Mouse (Mus musculus): ENCODE data around the gene Tbc1d2. TPM values are rescaled to one million over a fixed set of nuclear protein-coding genes. Genes with fewer than 3 reads are reported as not detected.
"Not testable (repeated sequence)": the region's sequence is repeated elsewhere in the genome, so short reads cannot be mapped to it uniquely, and the experiment has no call there.

Gene Tbc1d2
- total RNA-seq, 2 experiments from 2014 or later, result 1.1 TPM

DNA sequence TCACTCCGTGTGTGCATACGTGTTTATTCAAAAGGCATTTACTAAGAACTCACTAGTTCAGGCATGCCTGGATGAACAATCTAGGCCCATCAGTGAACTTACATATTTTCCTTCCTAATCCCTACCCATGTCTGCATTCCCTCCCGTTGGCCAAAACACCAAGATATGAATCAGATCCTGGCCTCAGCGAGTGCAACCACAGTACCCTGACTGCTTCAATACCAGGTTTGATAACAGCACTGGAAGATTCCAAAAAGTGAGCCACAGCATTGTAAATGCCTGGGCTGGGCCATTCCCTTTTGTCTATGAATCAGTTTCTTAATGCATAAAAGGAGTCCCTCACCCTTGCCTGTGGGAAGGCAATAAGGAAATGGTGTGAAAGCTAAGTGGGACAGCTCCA is 848 bp downstream of the Tbc1d2 start:
- DNase-seq, result no peak
- intact Hi-C loops (cut with DNase I; ENCODE audit: low total_unique reads), result no loop called here

DNA sequence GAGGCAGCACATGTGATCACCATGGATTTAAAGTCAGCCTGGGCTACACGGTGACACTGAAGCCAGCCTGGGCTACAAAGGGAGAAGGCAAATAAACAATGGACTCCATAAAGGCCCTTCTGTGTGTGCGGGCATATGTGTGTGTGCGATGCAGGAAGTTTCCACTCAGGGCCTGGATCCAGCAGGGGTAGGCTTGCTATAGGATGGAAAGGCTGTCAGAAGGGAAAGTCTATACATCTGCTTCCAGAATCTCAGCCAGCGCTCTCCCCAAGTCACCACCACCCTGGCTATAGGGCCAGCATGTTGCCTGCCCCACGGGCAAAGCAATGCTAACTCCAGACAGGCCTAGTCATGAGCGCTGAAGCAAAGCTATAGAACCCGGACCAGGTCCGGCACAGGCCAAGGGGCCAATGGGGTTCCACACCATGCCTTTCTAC is 6.3 kb downstream of the Tbc1d2 start:
- intact Hi-C loops (cut with DNase I; ENCODE audit: low total_unique reads), result no loop called here
- no peak for DNase-seq

DNA sequence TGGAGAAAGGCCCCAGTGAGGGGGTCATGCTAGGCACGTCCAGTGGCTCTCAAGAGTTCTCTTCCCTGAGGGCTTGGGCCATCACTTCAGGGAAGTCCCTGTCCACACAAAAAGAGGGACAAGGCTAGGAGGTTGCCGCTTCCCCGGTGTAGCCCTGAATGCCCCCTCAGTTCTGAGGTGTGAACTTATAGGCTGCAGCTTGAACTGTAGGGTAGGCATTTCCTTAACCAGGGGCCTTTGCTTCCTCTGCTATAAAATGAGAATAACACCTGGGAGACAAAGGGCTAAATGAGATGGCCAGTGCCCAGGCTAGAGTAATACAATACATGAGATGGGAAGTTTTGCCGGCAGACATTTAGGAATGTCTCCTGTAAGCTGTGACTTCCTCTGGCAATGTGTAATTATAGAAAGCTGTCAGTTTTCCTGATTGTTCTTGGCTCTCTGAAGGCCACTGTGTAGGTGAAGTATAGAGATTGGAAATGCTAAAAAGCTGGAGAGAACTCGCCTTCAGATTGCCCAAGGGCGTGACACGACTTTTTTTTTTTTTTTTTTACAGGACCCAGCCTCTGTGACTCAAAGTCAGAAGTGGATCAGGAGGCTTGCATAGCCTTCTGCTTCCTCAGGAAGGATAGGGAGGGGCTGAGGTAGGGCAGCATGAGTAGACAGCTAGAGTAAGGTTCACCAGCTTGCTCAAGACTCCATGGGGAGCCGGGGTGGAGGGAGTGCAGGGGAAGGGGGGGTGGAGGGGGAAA is 6.9 kb downstream of the Tbc1d2 start:
- no peak for DNase-seq

DNA sequence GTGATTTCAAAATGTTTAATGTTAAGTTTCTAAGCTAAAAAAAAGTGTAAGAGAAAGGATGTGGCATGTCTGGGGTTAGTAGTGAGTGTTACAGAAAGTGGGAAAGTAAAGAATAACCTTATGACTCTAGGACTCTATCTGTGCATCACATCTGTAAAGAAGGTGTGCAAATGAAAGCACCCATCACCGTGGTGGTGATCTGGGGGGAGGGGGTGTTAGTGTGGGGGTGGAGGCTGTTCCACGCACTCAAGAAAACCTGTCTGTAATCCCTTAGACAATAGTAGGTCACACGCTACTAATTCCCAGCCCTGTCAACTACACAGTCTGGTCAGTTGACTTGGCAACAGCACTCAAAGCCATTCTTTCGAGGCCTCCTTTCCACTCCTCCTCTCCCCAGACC is 8.7 kb downstream of the Tbc1d2 start:
- intact Hi-C loops (cut with DNase I; ENCODE audit: low total_unique reads), result no loop called here
- DNase-seq, result no peak

More for the DNA sequence above, 6.9 kb downstream of the Tbc1d2 start:
- intact Hi-C loops (cut with DNase I; ENCODE audit: low total_unique reads), result no loop called here

DNA sequence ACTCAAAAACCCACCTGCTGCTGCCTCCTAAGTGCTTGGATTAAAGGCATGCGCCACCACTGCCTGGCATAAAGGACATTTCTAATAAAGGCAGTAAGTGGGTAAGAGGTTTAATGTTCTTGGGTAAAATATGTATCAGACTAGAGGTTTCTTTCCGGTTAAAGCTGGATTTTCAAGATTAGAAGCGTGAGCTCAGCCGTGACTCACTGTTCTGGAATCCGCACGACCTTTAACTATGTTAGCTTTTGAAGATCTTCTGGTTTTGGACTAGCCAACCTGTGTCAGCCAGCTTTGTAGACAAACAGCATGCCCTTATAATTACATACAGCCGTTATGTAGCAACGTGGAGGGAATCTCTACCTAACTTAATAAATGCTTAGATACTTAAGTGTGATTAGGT is 10.1 kb downstream of the Tbc1d2 start:
- DNase-seq, result no peak
- intact Hi-C loops (cut with DNase I; ENCODE audit: low total_unique reads), result no loop called here

DNA sequence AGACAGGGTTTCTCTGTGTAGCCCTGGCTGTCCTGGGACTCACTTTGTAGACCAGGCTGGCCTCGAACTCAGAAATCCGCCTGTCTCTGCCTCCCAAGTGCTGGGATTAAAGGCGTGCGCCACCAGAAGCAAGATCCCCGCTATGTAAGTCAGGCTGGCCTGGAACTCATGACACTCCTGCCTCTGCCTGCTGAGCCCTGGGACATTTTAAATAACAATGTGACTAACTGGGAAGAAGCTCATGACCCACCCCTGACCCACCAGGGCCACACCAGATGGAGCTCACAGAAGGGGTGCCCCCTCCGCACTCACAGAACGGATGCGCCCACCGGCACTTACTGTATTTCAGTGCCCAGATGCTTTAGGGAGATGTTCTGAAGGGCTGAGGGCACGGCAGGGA is 12.8 kb downstream of the Tbc1d2 start:
- intact Hi-C loops (cut with DNase I; ENCODE audit: low total_unique reads); DNase-seq: not testable (repeated sequence)

DNA sequence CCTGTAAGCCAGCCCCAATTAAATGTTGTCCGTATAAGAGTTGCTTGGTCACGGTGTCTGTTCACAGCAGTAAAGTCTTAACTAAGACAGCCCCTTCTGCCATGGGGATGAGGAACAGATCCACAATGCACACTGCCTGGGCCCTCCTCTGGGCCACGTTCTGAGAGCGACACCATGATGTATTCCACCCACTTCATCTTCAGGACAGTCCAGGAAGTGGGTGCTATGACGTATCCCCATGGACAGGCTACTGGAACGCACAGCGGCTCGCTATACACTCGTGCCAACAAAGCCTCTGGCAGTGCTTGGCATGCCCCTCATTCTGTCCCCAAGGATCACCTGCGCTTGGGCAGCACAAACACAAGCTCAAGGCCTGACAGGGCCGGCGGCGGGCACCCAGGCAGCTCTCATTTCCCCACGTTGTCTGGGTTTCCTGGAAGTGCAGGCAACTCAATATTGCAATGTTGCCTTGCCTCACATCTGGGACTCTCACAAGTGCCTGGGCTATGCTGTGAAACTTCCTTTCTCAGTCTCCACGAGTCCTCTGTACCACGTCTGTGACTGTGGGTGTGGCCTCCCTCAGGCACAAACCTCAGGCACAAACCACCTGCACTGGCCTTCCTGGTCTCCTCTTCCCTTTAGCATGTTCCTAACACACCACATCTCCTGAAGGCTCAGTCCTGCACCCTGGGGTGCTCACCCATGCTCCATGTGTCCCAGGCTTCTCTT is 14.1 kb downstream of the Tbc1d2 start:
- intact Hi-C loops (cut with DNase I; ENCODE audit: low total_unique reads), result no loop called here
- no peak for DNase-seq

DNA sequence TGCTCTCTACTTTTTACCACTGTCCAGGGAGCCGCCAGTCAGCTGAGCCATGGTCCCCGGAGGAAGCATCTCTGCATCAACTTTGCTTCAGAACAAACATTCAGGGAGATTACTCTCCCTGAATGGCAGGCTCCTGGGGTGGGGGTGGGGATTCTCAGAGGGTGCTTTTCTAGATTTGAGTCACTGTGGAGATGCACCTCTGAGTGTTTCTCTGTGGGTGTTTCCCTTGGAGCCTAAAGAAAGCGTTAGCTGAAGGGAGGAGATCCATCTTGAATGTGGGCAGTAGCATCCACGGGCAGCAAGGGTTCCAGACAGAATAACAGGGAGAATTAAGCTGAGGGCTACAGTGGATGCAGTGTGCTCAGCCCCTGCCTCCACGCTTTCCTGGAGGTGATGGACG is 15.1 kb downstream of the Tbc1d2 start:
- DNase-seq, result no peak
- intact Hi-C loops (cut with DNase I; ENCODE audit: low total_unique reads), result no loop called here

DNA sequence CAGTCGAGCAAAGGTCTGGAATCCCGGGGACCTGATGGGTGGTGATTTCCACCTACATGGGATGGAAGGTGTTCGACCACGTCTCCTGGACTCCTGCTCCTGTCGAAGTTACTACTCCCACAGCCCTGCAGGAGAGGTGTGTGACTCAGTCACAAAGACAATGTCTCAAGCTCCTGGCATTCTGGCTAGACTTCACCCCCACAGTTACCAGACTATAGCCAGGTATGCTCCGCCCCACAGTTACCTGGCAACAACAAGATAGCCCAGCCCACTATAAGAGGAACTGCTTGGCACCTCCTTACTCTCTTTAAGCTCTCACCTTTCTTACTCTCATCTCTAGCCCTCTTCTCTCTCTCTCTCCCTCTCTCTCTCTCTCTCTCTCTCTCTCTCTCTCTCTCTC is 16.4 kb downstream of the Tbc1d2 start:
- intact Hi-C loops (cut with DNase I; ENCODE audit: low total_unique reads), result not testable (repeated sequence)

DNA sequence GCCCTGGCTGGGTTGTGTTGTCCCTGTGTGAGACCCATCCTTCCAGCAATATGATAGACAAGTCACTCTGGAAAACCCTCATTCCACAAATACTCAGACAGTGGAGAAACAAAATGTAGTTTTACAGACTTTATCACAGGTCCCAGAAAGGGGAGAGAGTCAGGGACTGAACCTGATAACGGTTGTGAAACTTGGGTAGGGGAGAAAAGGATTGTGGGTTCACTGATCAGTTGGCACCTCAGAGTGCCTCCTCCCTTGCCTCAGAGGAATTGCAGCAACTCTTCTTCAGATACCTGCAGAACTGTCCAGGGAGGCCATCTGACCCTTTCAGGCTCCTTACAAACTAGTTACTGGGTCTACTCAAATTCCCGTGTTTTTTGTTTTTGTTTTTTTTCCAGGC is 17.5 kb downstream of the Tbc1d2 start:
- intact Hi-C loops (cut with DNase I; ENCODE audit: low total_unique reads), result no loop called here

More for the DNA sequence above, 16.4 kb downstream of the Tbc1d2 start:
- not testable (repeated sequence) for DNase-seq

DNA sequence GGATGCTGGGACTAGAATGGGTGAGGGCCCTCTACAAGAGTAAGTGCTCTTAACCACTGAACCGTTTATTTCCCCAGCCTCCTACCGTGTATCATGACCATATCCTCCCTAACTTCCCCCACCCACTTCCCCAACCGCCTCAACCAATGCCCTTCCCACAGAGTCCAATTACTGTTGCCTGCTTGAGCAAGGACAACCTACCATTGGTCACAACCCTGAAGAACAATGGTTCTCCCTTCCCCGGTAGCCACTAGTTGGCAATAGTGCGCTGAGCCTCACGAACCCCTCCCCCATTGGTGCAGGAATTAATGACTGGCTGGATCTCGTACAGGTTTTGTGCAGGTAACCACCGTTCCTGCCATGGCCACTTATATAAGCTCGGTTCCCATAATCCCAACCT is 19.6 kb downstream of the Tbc1d2 start:
- intact Hi-C loops (cut with DNase I; ENCODE audit: low total_unique reads), result no loop called here
- DNase-seq, result no peak

More for the DNA sequence above, 17.5 kb downstream of the Tbc1d2 start:
- no peak for DNase-seq

DNA sequence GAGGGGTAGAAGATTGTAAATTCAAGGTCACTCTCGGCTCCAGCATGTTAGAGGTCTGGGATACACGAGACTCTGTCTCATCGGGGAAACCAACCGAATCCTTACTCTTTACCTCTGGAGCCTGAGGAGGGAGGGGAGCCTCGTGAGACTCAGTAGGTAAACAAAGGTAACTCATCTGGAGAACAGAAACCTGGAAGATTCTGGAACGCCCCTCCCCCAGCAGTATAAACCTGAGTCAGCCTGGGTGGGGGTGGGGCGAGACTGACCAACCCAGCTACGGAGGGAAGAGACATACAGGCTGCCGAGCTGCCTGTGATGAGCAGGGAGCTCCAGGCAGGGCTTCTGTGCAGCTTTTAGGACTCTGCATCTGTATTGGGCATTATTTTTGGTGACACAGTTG is 21.1 kb downstream of the Tbc1d2 start:
- DNase-seq, result no peak
- intact Hi-C loops (cut with DNase I; ENCODE audit: low total_unique reads), result no loop called here

DNA sequence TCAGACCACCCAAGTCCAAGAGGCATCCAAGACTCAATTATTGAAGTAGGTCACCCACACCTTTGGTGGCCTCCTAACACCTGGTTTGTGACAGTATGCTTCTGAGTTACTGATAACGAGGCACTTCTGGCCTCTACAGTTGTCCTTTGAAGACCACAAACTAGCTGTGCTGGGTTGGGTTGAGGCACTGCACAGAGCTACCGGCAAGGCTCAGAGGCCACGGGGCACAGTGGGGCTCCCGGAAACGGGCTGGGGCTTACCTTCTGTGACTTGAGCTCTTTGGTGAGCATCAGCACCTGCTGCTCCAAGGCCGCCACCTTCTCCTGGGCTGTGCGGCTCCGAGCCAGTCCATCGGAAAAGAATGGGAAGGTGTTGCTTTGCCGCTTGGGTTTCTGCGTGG is 21.9 kb downstream of the Tbc1d2 start:
- intact Hi-C loops (cut with DNase I; ENCODE audit: low total_unique reads), result no loop called here
- DNase-seq, result no peak

DNA sequence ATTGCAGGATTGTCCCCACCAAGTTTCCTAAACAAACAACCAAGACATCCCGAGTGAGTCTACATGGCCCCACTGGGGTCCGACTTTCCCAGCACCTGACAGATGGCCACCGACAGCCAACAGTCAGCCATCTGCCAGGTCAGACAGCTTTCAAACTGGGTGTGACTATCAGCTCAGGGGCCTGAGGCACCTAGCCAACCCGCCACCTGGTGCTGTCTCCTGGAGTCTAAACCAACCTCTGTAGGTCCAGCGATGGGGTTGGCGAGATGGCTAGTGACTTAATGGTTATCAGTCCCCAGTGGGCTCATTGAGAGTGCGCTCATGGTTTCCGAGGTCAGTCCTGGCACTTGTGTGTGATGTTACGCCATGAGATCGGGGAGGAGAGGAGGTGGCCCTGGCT is 24.9 kb downstream of the Tbc1d2 start:
- intact Hi-C loops (cut with DNase I; ENCODE audit: low total_unique reads), result no loop called here

DNA sequence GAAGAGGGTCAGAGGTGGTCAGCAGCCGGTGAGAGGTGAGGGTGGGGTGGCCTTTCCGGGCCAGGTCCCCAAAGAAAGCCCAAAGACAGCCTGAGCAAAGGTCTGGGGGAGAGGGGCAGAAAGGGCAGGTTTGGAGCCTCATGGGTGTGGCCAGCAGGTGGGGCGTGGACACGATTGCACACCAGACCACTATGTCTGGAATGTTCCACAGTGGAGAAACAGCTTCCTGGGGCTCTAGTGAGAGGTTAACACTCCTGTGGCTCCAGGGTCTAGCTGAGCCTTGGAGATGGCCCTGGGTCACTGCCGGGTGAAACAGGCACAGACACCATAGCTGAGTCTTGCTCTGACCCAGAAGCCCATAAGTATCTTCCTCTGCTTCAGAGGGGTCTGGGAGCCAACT is 27.0 kb downstream of the Tbc1d2 start:
- no peak for DNase-seq
- intact Hi-C loops (cut with DNase I; ENCODE audit: low total_unique reads), result no loop called here

More for the DNA sequence above, 24.9 kb downstream of the Tbc1d2 start:
- no peak for DNase-seq

DNA sequence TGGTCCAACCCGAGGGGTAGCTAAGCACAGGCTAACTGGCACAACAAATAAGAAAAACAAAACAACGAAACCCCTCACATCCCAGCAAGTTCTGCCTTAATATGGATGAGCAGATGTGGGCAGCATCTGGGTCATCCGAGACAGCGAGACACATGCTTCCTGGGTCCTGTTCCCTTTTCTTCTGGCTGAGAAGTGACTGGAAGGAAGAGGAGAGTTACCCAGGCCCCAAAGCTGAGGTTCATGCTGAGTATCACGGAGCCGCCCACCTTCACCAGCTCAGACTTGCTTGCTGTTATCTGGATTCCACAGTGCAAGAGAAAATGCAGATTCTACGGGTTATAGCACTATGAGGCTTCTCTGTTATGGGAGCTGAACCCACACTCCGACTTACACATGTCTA is 29.1 kb downstream of the Tbc1d2 start:
- no peak for DNase-seq
- intact Hi-C loops (cut with DNase I; ENCODE audit: low total_unique reads), result no loop called here

DNA sequence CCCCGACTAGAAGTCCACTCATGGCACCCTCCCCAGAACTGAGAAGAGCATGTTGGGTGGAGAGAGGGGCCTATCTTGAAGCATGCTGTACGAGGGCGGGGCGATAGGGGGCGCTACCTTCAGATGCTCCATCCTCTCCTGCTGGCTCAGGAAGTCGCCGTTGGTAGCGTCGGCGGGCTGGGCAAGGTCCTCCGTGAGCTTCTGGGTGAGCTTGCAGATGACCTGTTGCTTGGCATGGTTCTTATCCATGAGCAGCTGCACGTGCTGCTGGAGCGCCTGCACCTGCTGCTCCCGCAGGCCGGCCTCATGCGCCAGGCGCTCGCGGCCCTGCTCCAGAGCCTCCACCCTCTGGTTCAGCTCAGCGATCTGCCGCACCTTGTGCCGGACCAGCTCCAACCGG is 29.7 kb downstream of the Tbc1d2 start:
- intact Hi-C loops (cut with DNase I; ENCODE audit: low total_unique reads), result no loop called here
- DNase-seq, result no peak

DNA sequence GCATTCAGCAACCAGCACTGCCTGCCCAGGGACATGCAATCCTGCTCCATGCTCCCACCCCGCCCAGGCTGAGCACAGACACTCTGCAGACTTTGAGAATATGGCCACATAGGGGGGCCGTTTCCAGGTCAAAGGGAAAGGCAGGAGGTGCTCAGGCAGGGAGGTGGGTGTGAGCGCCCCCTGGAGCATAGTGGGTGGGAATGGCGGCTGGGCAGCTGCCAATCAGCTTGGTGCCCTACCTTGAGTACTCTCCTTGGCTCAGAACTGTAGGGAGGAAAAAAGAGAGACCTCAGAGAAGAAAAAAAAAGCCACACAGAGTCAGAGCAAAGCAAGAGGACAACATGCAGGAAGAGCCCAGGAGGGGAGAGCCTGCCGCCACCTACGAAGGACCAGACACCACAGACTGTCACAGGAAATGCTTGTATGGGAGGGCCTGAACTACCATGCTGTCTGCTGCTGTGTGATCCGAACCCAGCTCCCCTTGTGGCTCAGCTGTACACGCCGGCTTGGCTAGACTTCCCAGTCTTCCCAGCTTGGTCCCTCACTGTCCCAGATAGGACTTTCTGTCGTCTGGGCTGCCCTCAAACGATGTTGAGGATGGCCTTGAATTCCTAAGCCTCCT is 31.7 kb downstream of the Tbc1d2 start:
- intact Hi-C loops (cut with DNase I; ENCODE audit: low total_unique reads), result no loop called here
- DNase-seq, result no peak

DNA sequence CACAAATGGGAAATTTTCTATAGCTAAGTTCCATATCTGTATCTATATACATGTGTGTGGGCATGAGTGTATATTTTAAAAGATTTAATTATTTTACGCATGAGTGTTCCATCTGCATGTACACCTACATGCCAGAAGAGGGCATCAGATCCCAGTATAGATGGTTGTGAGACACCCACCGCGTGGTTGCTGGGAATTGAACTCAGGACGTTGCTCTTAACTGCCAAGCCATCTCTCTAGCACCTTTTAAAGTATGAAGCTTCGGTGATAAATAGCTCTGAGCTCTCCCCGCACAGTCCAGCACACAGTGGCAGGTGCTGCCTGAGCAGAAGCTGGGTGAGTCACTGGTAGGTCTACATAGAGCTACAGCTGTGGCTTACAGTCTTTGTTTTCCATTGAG is 32.6 kb downstream of the Tbc1d2 start:
- no peak for DNase-seq
- intact Hi-C loops (cut with DNase I; ENCODE audit: low total_unique reads), result no loop called here

DNA sequence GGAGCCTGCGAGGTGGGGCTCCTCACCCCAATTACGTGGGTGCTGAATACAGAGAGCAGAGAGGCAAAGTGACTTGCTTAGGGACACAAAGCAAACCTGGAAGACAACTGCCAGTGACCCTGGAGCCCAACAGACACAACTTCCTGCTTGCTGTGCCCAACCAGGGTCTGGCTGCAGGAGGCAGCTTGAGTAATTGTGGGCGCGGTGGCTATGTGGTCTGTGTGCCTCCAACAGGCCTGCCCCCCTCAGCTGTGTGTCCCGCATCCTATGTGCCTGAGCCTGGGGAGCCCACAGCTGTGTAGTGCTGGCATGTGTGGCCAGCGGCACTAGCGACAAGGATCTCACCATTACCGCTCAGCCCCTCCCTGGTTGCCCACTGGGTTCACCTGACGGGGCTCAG is 35.4 kb downstream of the Tbc1d2 start:
- intact Hi-C loops (cut with DNase I; ENCODE audit: low total_unique reads), result no loop called here
- no peak for DNase-seq

DNA sequence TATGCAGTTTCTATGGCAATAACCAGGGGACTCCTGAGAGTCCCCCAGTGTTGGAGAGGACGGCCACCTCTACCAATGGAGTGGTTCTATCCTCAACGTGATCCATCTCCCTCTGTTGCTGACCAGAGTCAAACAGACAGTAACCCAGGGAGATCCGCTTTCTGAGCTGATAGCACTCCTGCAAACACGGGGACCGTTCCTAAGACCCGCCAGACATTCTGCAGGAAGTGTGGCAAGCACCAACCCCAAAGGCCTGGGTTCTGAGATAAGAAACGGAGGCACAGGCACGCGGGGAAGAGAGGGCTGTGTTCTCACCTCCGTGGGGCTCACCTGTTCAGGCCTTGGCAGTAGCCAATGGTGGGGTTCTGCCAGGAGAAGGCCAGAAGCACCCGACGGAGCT is 36.4 kb downstream of the Tbc1d2 start:
- DNase-seq, result no peak
- intact Hi-C loops (cut with DNase I; ENCODE audit: low total_unique reads), result loop anchor here (2.0 kb wide), 1 partner anchor 43 kb away; no protein-coding TSS in a partner anchor

All from gastrocnemius, postnatal 14 days (tissue).